Mouse (Mus musculus) B cell, adult 2 months (primary cell): Measurements from ENCODE around the gene Tmem135.

Experiments
- DNase-seq, 2 experiments: peaks; one replicate each; pipeline ENCODE4 v3.0.0; 2022

Tmem135 gene

GRCm38 (mm10) chr7:89247012-89247710, 156.9 kb downstream of the Tmem135 start:
- no peak for DNase-seq

GRCm38 (mm10) chr7:89242565-89242964, 161.5 kb downstream of the Tmem135 start:
- DNase-seq: no peak

- no peak for DNase-seq
Observed at GRCm38 (mm10) chr7:89242143-89242542, 161.9 kb downstream of the Tmem135 start.

GRCm38 (mm10) chr7:89239592-89239991, 164.4 kb downstream of the Tmem135 start:
- no peak for DNase-seq

- DNase-seq: no peak
Observed at GRCm38 (mm10) chr7:89236592-89236991, 167.4 kb downstream of the Tmem135 start.

GRCm38 (mm10) chr7:89235974-89236507, 168.0 kb downstream of the Tmem135 start:
- DNase-seq: no peak

GRCm38 (mm10) chr7:89232499-89233145, 171.4 kb downstream of the Tmem135 start:
- no peak for DNase-seq

GRCm38 (mm10) chr7:89231200-89231790, 172.7 kb downstream of the Tmem135 start:
- DNase-seq: no peak

GRCm38 (mm10) chr7:89222609-89223008, 181.4 kb downstream of the Tmem135 start:
- no peak for DNase-seq

- no peak for DNase-seq
Observed at GRCm38 (mm10) chr7:89216628-89217027, 187.4 kb downstream of the Tmem135 start.

GRCm38 (mm10) chr7:89216118-89216517, 187.9 kb downstream of the Tmem135 start:
- no peak for DNase-seq

GRCm38 (mm10) chr7:89215714-89216113, 188.3 kb downstream of the Tmem135 start:
- DNase-seq: peak; percentile 21 to 30

- DNase-seq: no peak
Observed at GRCm38 (mm10) chr7:89210506-89210905, 193.5 kb downstream of the Tmem135 start.

GRCm38 (mm10) chr7:89206165-89206564, 197.9 kb downstream of the Tmem135 start:
- no peak for DNase-seq

- DNase-seq: no peak
Observed at GRCm38 (mm10) chr7:89205402-89205801, 198.6 kb downstream of the Tmem135 start.

- no peak for DNase-seq
Observed at GRCm38 (mm10) chr7:89203144-89203543, 200.9 kb downstream of the Tmem135 start.

- no peak for DNase-seq
Observed at GRCm38 (mm10) chr7:89201954-89202353, 202.1 kb downstream of the Tmem135 start.

GRCm38 (mm10) chr7:89198499-89198898, 205.5 kb downstream of the Tmem135 start:
- no peak for DNase-seq

- DNase-seq: no peak
Observed at GRCm38 (mm10) chr7:89193459-89193858, 210.6 kb downstream of the Tmem135 start.

GRCm38 (mm10) chr7:89183928-89184327, 220.1 kb downstream of the Tmem135 start:
- no peak for DNase-seq

- no peak for DNase-seq
Observed at GRCm38 (mm10) chr7:89182943-89183342, 221.1 kb downstream of the Tmem135 start.

- no peak for DNase-seq
Observed at GRCm38 (mm10) chr7:89181285-89181684, 222.7 kb downstream of the Tmem135 start.

- DNase-seq: no peak
Observed at GRCm38 (mm10) chr7:89178601-89179000, 225.4 kb downstream of the Tmem135 start.

GRCm38 (mm10) chr7:89177926-89178325, 226.1 kb downstream of the Tmem135 start:
- peak; percentile 42 for DNase-seq
